Mouse (Mus musculus): ENCODE results near the gene Gimap7. TPM values are rescaled to one million over a fixed set of nuclear protein-coding genes. Genes with fewer than 3 reads are reported as not detected.

The Gimap7 gene
- polyA plus RNA-seq, 2 experiments from 2014 or later = 600 to 617 TPM

GRCm38 (mm10) chr6:48741711-48742206, 23.3 kb downstream of the Gimap7 start:
- peak; percentile 19 for ATAC-seq

GRCm38 (mm10) chr6:48742422-48743351, 24.3 kb downstream of the Gimap7 start:
- ATAC-seq = no peak

- ATAC-seq = no peak
Measured at GRCm38 (mm10) chr6:48745490-48745889, 27.1 kb downstream of the Gimap7 start.

- peak; percentile 60 for ATAC-seq
Measured at GRCm38 (mm10) chr6:48745959-48746889, 27.8 kb downstream of the Gimap7 start, which contains the start of gene Gimap5. TSS of gene Gimap5 (plus strand) at chr6:48746197.

GRCm38 (mm10) chr6:48747091-48747966, 28.9 kb downstream of the Gimap7 start:
- ATAC-seq = peak; percentile 68

- peak; percentile 47 for ATAC-seq
Measured at GRCm38 (mm10) chr6:48763567-48764270, 45.3 kb downstream of the Gimap7 start.

GRCm38 (mm10) chr6:48764496-48764895, 46.1 kb downstream of the Gimap7 start:
- no peak for ATAC-seq

GRCm38 (mm10) chr6:48768178-48768869, 49.9 kb downstream of the Gimap7 start:
- ATAC-seq = peak; percentile 61

GRCm38 (mm10) chr6:48768933-48769332, 50.5 kb downstream of the Gimap7 start:
- peak; percentile 16 for ATAC-seq

- peak; percentile 69 for ATAC-seq
Measured at GRCm38 (mm10) chr6:48770696-48771095, 52.3 kb downstream of the Gimap7 start, which contains the start of gene Gimap3. TSS of gene Gimap3 (minus strand) at chr6:48770851.

- ATAC-seq = peak; percentile 40
Measured at GRCm38 (mm10) chr6:48772030-48772429, 53.6 kb downstream of the Gimap7 start.

Other genes with a start within 250 kb of the Gimap7 start
- not detected for gene Atp6v0e2, start 181.0 kb upstream of the Gimap7 start, polyA plus RNA-seq (2017; shearing (Covaris generic))
- gene Lrrc61, start 163.8 kb upstream of the Gimap7 start, polyA plus RNA-seq (2017; shearing (Covaris generic)) = 10 to 100 TPM; 33.3 to 54.7 TPM
- under 1 TPM in 1 of 2 experiments, not detected in 1; 0.55 TPM for gene Rarres2, start 145.8 kb upstream of the Gimap7 start, polyA plus RNA-seq (2017; shearing (Covaris generic))
- gene Gm45021, start 129.0 kb upstream of the Gimap7 start, polyA plus RNA-seq (2017; shearing (Covaris generic)) = not detected
- gene Repin1, start 124.7 kb upstream of the Gimap7 start, polyA plus RNA-seq (2017; shearing (Covaris generic)) = 1 to 10 TPM in 1 of 2 experiments, under 1 TPM in 1; 1.00 to 1.9 TPM
- not detected for gene Gm44965, start 124.7 kb upstream of the Gimap7 start, polyA plus RNA-seq (2017; shearing (Covaris generic))
- gene Zfp775, start 116.6 kb upstream of the Gimap7 start, polyA plus RNA-seq (2017; shearing (Covaris generic)) = 10 to 100 TPM in 1 of 2 experiments, 1 to 10 TPM in 1; 5.8 to 10.0 TPM
- 1 to 10 TPM; 2.7 to 5.2 TPM for gene AI854703, start 91.9 kb upstream of the Gimap7 start, polyA plus RNA-seq (2017; shearing (Covaris generic))
- 100 to 1,000 TPM; 149 to 213 TPM for gene Gimap8, start 71.4 kb upstream of the Gimap7 start, polyA plus RNA-seq (2017; shearing (Covaris generic))
- 100 to 1,000 TPM; 302 to 342 TPM for gene Gimap9, start 42.5 kb upstream of the Gimap7 start, polyA plus RNA-seq (2017; shearing (Covaris generic))
- gene Gimap4, start 34.1 kb upstream of the Gimap7 start, polyA plus RNA-seq (2017; shearing (Covaris generic)) = 1,000 to 10,000 TPM; 1,771 to 1,850 TPM
- 1,000 to 10,000 TPM; 1,247 to 1,551 TPM for gene Gimap6, start 10.4 kb upstream of the Gimap7 start, polyA plus RNA-seq (2017; shearing (Covaris generic))
- 10 to 100 TPM; 62.5 to 69.5 TPM for gene Gm28053, start within 50 bp of the Gimap7 start, polyA plus RNA-seq (2017; shearing (Covaris generic))
- gene Gimap1, start 20.4 kb downstream of the Gimap7 start, polyA plus RNA-seq (2017; shearing (Covaris generic)) = 100 to 1,000 TPM; 342 to 402 TPM
- gene Gimap5, start 27.6 kb downstream of the Gimap7 start, polyA plus RNA-seq (2017; shearing (Covaris generic)) = 100 to 1,000 TPM; 196 to 256 TPM
- 1,000 to 10,000 TPM; 1,659 to 2,511 TPM for gene Gimap3, start 52.2 kb downstream of the Gimap7 start, polyA plus RNA-seq (2017; shearing (Covaris generic))
- 10 to 100 TPM; 14.0 to 16.7 TPM for gene Tmem176a, start 122.3 kb downstream of the Gimap7 start, polyA plus RNA-seq (2017; shearing (Covaris generic))
- gene Tmem176b, start 122.9 kb downstream of the Gimap7 start, polyA plus RNA-seq (2017; shearing (Covaris generic)) = 10 to 100 TPM; 17.3 to 22.7 TPM
- gene Aoc1, start 154.3 kb downstream of the Gimap7 start, polyA plus RNA-seq (2017; shearing (Covaris generic)) = under 1 TPM; 0.13 to 0.30 TPM
- gene 1600015I10Rik, start 211.3 kb downstream of the Gimap7 start, polyA plus RNA-seq (2017; shearing (Covaris generic)) = not detected